Mouse (Mus musculus) stomach, postnatal 0 days (tissue): ENCODE results near the gene Ap3d1. TPM values are rescaled to one million over a fixed set of nuclear protein-coding genes. Genes with fewer than 3 reads are reported as not detected.

ENCODE experiments used
- ATAC-seq: fragments of 200-750 bp; cut with Nextera tagmentation; 2 replicates; pipeline ENCODE4 v1.8.0; 2017; ENCODE audit not compliant: low FRiP score, low TSS enrichment
- DNase-seq: peaks from one replicate; pipeline ENCODE4 v3.0.0-alpha.2; 2016; ENCODE audit warnings: low spot score
- H3K27ac ChIP-seq: fragments of 300-500 bp; sonication (generic); replicated peaks from 2 replicates; pipeline ENCODE4 v1.5.1; 2014; ENCODE audit warnings: mild to moderate bottlenecking, control low read depth
- H3K27me3 ChIP-seq: fragments of 300-500 bp; sonication (generic); 2 replicates; pipeline ENCODE4 v1.6.1; 2014; ENCODE audit warnings: low read length; ENCODE audit not compliant: control insufficient read depth, insufficient read depth
- H3K36me3 ChIP-seq: fragments of 300-500 bp; sonication (generic); 2 replicates; pipeline ENCODE4 v1.6.1; 2014; ENCODE audit warnings: low read length, mixed read lengths; ENCODE audit not compliant: control insufficient read depth, insufficient read depth
- H3K4me1 ChIP-seq: fragments of 300-500 bp; sonication (generic); replicated peaks from 2 replicates; pipeline ENCODE4 v1.6.1; 2014; ENCODE audit warnings: antibody characterized with exemption; ENCODE audit not compliant: control insufficient read depth, insufficient read depth
- H3K4me2 ChIP-seq: fragments of 300-500 bp; sonication (generic); replicated peaks from 2 replicates; pipeline ENCODE4 v1.6.1; 2014; ENCODE audit warnings: low read depth, mild to moderate bottlenecking, control low read depth, moderate library complexity
- H3K4me3 ChIP-seq: fragments of 300-500 bp; sonication (generic); 2 replicates; pipeline ENCODE4 v1.5.1; 2014; ENCODE audit warnings: low read depth, low read length, control low read depth
- H3K9ac ChIP-seq: fragments of 300-500 bp; sonication (generic); 2 replicates; pipeline ENCODE4 v1.6.1; 2014; ENCODE audit warnings: mild to moderate bottlenecking, low read length, control low read depth, mixed read lengths
- H3K9me3 ChIP-seq: fragments of 300-500 bp; sonication (generic); 2 replicates; pipeline ENCODE4 v1.6.1; 2016; ENCODE audit warnings: low read length; ENCODE audit not compliant: control insufficient read depth
- CTCF ChIP-seq: IDR thresholded peaks from 2 replicates; pipeline ENCODE4 v1.5.1; 2016; ENCODE audit warnings: antibody characterized with exemption, low read depth, mild to moderate bottlenecking, moderate library complexity
- EP300 ChIP-seq: optimal IDR thresholded peaks from 2 replicates; pipeline ENCODE3; 2016; ENCODE audit warnings: antibody characterized with exemption
- WGBS: fragments of 180-500 bp; shearing (Covaris S2); extraction: QIAGEN DNeasy Blood & Tissue Kit; methylation state at CpG from one replicate; pipeline ENCODE4 v1.1.7; 2014; 5-methylcytosine and 5-hydroxymethylcytosine counted together
- polyA plus RNA-seq: library from polyadenylated mRNA; unstranded; fragments of >200 nt; fragmentation: Nextera tagmentation; extraction: Ambion mirVana; gene quantifications from 2 replicates; pipeline ENCODE4 v1.2.1, GENCODE M21; 2015

The Ap3d1 gene
- polyA plus RNA-seq, 1 experiment from 2014 or later, result 38.7 TPM

- H3K4me3 ChIP-seq, result no peak overlapping the region
- H3K27ac ChIP-seq, result peak overlapping the region; percentile 40; the same call in 1 of the 2 replicates
- H3K9me3 ChIP-seq, result no peaks in the 10 kb centered on the region
- H3K4me2 ChIP-seq, result no peak overlapping the region
- no peak for DNase-seq
- no peak; the same call in 1 of the 2 replicates for ATAC-seq
- no peak overlapping the region for H3K9ac ChIP-seq
- peaks cover 3% of the 10 kb centered on the region; the same call in 1 of the 2 replicates for H3K4me1 ChIP-seq
- no peaks in the 10 kb centered on the region for H3K27me3 ChIP-seq
- peaks cover 43% of the 10 kb centered on the region for H3K36me3 ChIP-seq
- 72% methylated on average over 4 of the region's 4 CpGs for WGBS
- TF ChIP-seq EP300 (no peak), CTCF (no peak)
These were observed 32.9 kb upstream of the Ap3d1 start for GRCm38 (mm10) chr10:80774981-80775380.

GRCm38 (mm10) chr10:80774549-80774948 is 32.5 kb upstream of the Ap3d1 start:
- Histone ChIP-seq H3K27me3 (no peaks in the 10 kb centered on the region), H3K4me3 (no peak overlapping the region), H3K36me3 (peaks cover 43% of the 10 kb centered on the region), H3K27ac (peak overlapping the region; percentile 80), H3K9ac (peak overlapping the region; percentile 41; the same call in 1 of the 2 replicates), H3K9me3 (no peaks in the 10 kb centered on the region), H3K4me2 (no peak overlapping the region), H3K4me1 (peaks cover 3% of the 10 kb centered on the region; the same call in 1 of the 2 replicates)
- 14% methylated on average over 2 of the region's 2 CpGs for WGBS
- ATAC-seq (peak; percentile 76), DNase-seq (peak; percentile 83)
- TF ChIP-seq EP300 (no peak), CTCF (peak; percentile 98)

- H3K9ac ChIP-seq, result no peak overlapping the region
- ATAC-seq, result no peak; the same call in 1 of the 2 replicates
- H3K4me1 ChIP-seq, result peaks cover 3% of the 10 kb centered on the region; the same call in 1 of the 2 replicates
- H3K27me3 ChIP-seq, result no peaks in the 10 kb centered on the region
- TF ChIP-seq CTCF, result no peak
- TF ChIP-seq EP300, result no peak
- whole genome bisulfite sequencing, result 65% methylated on average over 5 of the region's 5 CpGs
- H3K27ac ChIP-seq, result peak overlapping the region; percentile 80
- no peak for DNase-seq
- no peak overlapping the region for H3K4me2 ChIP-seq
- no peaks in the 10 kb centered on the region for H3K9me3 ChIP-seq
- no peak overlapping the region for H3K4me3 ChIP-seq
- peaks cover 43% of the 10 kb centered on the region for H3K36me3 ChIP-seq
These were observed 31.8 kb upstream of the Ap3d1 start for GRCm38 (mm10) chr10:80773816-80774215.

- DNase-seq (no peak), ATAC-seq (no peak)
- Histone ChIP-seq H3K9ac (no peak overlapping the region), H3K9me3 (no peaks in the 10 kb centered on the region), H3K4me1 (no peaks in the 10 kb centered on the region; the same call in 1 of the 2 replicates), H3K36me3 (peaks cover 32% of the 10 kb centered on the region), H3K27me3 (no peaks in the 10 kb centered on the region), H3K4me3 (no peak overlapping the region), H3K27ac (no peak overlapping the region), H3K4me2 (no peak overlapping the region)
- TF ChIP-seq CTCF (no peak), EP300 (no peak)
- WGBS, result 90% methylated on average over 6 of the region's 6 CpGs
These were observed 26.3 kb upstream of the Ap3d1 start for GRCm38 (mm10) chr10:80768365-80768764.

- ATAC-seq (peak; percentile 78), DNase-seq (peak; percentile 42)
- 58% methylated on average over 10 of the region's 10 CpGs for WGBS
- Histone ChIP-seq H3K4me1 (no peaks in the 10 kb centered on the region; the same call in 1 of the 2 replicates), H3K4me2 (no peak overlapping the region), H3K9ac (no peak overlapping the region), H3K27me3 (no peaks in the 10 kb centered on the region), H3K36me3 (peaks cover 18% of the 10 kb centered on the region), H3K4me3 (no peak overlapping the region), H3K27ac (peak overlapping the region; percentile 71), H3K9me3 (no peaks in the 10 kb centered on the region)
- TF ChIP-seq CTCF (no peak), EP300 (no peak)
These were observed 24.2 kb upstream of the Ap3d1 start for GRCm38 (mm10) chr10:80766161-80766815.

GRCm38 (mm10) chr10:80765746-80766145 is 23.7 kb upstream of the Ap3d1 start:
- no peak overlapping the region for H3K4me3 ChIP-seq
- H3K4me1 ChIP-seq, result no peaks in the 10 kb centered on the region; the same call in 1 of the 2 replicates
- no peaks in the 10 kb centered on the region for H3K9me3 ChIP-seq
- no peak for DNase-seq
- H3K27ac ChIP-seq, result peak overlapping the region; percentile 71; the same call in 1 of the 2 replicates
- ATAC-seq, result no peak
- TF ChIP-seq CTCF (no peak), EP300 (no peak)
- H3K27me3 ChIP-seq, result no peaks in the 10 kb centered on the region
- WGBS, result 54% methylated on average over 2 of the region's 2 CpGs
- H3K4me2 ChIP-seq, result no peak overlapping the region
- no peak overlapping the region for H3K9ac ChIP-seq
- peaks cover 18% of the 10 kb centered on the region for H3K36me3 ChIP-seq
